Mouse (Mus musculus) adrenal gland, postnatal 25 days (tissue): ENCODE measurements at regions not wholly inside any gene's neighbourhood (a gene's known extent, or its start where the extent isn't known, plus 50 kb on each side); places are given as distances from the start of the nearest gene placed in this dataset.

ENCODE experiments used
- DNase-seq: peaks from one replicate; pipeline ENCODE4 v3.0.0; 2021; ENCODE audit warnings: mixed read lengths

DNA sequence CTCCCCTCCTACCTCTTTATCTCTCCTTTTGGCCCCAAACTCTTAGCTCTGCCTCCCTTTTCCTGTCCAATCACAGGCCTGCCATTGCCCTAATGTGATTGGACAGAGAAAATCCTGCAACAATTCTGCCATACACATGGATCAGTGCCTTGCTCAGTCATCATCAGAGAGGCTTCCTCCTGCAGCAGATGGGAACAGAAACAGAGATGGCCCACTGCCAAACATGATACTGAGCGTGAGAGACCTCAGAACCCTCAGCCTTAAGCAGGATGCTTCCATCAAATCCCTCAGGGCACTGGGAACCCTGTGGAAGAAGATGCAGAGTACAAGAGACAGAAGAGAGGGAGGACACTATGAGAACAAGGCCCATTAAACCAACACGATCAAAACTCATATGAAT, 62.8 kb upstream of the Cacna2d3 start:
- DNase-seq: no peak

DNA sequence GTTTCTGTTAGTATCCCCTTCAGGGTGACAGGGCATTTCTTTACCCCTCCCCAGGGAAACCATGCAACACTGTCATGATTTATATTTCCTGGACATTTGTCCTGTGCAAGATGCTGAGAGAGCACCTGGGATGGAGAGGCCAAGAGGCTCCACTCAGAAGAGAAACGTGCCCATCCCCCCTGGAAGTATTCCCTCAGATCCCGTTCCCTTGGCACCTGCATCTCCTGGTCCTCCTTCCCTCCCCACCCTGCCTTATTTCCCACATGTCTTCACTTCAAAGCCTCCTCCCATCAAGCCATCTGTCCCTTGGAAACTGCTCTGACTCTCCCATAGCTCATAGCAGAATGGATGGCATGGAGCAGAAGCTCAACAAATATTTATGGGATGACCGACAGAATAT, 64.8 kb upstream of the Cacna2d3 start:
- DNase-seq: no peak

DNA sequence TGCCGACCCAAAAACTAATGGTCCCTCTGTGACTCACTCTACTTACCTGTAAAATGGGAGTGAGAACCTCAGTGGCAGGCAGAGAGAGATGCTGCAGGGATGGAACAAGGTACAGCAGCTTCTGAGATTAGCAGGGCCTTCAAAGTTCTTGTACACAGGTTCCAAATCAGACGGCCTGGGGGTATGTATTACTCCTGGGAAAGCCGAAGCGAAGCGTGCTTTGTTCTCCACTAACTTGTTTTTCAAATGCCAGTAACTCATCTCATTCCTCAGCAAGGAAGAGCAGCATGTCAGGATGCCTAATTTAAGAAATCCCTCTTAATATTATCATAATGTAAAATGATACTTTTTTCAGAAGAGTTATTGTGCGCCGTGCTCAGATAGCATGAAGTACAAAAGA, 66.1 kb upstream of the Cacna2d3 start:
- DNase-seq: no peak

DNA sequence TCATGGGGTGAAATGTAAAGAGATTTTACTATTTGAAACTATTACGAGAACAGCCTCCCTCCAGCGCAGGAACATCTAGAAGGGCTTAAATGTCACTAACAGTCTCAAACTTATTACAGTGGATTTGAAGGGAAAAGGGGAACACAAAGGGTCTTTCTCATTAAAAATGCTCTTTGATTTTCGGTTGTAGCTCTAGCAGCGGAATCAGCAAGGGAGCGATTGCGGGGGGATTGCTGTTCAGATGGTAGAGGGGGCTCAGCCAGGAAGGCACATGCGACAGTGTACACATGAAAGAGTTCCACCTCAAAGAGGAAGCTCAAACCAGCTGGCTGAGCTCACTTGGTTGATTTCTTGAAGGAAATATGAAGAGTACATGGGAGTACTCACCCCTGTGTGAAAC, 66.7 kb upstream of the Cacna2d3 start:
- no peak for DNase-seq

DNA sequence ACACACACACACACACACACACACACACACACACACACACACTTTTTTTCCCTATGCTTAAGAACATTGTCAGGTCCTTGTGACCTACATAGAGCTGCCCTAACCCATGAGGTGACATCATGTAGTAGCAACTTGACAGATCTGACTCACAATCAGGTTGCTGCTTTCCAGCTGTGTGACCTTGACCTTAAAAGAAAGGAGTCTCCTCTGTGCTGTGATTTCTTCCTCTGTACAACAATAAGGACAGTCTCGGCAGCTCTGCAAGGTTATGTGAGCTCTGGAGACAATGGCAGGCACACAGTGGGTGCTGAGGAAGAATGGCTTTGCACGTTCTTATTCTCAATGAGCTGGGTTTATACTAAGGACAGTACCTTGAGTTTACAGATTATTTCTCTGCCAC, 73.7 kb upstream of the Cacna2d3 start:
- DNase-seq: no peak

DNA sequence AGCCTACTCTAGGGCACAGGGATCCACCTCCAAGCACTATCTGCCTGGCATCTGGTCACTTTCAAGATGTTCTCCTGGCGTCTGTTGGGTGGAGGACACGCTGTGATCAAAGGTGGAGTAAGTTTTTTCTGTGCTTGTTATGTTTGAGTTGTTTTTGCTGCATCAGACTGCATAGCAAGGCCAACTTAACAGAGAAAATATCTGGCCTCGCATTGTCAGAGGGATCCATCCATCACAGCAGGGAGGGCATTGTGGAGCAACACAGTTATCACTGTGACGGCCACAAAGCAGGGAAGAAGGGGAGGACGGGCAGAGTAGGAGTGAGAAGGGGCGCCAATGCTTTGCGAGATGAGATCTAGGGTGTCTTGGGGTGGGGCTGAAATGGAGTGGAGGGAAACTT, 74.7 kb upstream of the Cacna2d3 start:
- DNase-seq: no peak

DNA sequence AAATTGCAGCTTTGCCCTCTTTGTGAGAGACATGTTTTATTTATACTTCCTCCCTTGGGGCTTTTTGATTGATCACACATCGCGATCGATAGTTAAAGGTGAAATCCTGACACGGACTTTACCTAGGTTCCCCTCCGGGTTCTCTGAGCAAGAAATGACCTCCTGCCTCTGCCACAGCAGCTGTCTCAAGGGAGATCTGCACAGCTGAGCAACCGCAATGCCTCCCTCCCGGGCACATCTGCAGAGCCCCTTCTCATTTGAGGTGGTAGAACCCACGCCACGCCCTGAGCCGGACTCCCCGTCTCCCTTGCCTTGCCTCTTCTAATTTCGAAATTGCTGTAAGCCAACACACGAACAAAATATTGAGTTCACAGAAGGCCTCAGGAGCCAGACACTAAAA, 78.2 kb upstream of the Cacna2d3 start:
- DNase-seq: no peak

DNA sequence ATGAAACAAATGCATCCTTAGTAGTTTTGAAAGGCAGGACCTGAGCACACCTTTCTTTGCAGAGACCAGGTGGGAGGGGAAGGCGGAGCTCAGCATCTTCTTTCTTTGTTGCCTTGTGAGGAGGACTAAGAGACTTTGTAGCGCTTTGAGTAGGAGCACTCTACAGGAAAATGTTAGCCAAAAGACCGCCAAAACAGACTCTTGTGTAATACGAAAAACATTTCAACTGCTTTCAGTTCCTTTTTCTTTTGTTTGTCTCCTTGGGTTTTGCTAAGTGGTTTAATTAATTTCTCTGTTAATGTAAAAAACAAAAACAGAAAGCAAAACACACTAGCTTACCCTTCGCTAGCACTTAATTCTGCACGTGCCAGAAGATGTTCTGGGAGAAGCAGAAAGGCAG, 83.6 kb upstream of the Cacna2d3 start:
- DNase-seq: no peak

DNA sequence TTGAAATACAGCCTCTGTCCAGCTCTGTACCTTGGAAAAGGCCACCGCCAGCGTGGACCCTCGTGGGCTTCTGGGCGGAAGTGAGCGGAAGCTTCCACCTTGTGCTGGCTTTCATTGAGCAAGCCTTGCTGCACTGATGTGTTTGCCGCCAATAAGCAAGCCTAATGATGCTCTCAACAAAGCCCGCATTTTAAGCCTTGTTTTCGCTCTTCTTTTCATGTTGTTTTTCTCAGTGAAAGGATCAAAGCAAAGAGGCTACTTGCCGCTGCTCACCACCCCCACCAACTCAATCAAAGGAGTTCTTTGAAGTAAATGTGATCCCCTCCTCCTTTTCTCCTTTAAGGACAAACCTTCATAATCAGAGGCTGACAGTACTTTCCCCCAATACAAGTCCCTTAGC, 86.2 kb upstream of the Cacna2d3 start:
- DNase-seq: no peak

DNA sequence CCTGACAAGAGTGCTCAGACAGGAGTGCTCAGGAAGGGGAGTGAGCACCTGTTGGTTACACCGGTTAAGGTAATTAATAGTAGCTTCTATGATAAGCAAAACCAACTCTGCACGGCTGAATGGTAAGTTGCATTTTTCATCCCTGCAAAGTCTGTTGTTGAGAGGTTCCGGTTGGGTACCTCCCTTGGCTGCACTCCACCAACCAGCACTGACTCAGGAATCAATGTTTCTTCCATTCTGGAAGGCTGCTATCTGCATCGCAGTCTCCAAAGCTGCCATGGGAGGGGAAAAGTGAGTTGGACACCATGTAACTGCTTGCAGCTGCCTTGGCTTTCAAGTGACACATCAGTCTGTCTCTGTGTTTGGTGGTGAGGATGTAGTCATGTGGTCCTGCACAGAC, 93.0 kb upstream of the Cacna2d3 start:
- no peak for DNase-seq

DNA sequence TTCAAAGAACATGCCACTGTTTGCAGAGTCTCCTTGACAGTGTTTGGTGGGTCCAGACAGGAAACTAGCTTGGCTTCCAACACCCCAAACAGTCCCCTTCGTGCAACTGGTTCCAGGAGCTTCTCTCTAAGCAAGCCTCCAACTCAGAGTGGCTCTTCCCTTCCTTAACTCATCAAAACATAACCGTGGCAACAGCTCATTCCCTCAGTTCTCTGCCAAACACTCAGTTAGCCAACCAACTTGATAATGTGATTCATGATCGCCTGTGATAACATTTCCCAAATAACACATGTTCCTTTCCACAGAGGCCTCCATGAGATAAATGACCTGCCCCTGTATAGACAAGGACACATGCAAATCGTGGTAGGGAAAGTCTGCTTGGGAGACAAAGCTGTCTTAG, 95.9 kb upstream of the Cacna2d3 start:
- DNase-seq: no peak

DNA sequence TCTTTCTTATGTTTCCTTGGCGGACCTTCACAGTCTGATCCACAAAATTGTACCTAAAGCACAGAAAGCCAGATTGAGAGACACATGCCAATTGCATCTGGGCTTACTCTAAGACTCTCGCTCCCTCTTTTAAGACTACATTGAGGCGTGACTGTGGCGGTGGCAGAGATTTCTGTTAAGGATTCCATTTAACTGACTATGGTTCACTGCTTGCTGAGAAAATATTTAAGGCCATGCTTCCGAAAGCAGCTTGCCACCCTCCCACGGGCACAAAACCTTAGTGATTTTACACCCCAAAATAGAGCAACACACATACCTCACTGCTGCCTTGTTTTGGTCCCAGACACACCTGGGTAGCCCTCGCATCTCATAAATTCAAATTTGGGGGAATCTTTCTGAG, 96.6 kb upstream of the Cacna2d3 start:
- no peak for DNase-seq

DNA sequence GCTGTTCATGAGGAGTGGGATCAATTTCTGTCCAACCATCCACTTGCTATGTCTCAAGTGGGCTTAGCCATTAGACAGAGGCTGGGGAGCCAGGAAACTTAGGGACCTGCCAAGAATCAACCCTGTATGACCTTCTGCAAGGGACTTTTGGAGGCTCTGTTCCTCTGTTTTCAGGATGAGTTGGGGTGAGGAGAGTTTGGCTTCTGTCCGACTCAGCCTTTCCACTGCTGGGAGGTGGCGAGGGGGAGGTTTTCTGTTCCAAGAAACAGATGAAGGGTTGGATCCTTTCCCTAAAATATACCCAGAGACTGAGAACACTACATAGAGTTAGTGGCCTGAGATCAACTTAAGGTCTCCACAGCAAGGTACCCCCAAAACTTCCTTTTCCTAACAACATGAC, 97.1 kb upstream of the Cacna2d3 start:
- no peak for DNase-seq

DNA sequence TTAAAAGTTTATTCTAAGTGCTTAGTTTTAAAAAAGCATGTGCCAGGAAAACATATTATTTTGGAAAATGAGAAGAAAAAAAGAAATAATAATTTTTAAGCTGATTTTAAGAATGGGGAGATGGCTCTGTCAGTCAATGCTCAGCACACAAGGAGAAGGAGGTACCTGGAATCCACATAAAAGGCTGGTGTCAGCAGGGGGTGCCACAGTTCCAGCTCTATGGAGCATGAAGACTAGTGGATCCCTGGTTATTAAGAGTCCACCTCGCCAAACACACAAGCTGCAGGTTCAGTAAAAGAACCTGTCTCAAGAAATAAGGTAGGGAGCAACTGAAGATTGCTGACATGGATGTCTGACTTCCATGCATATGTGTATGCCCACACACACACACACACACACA, 115.4 kb upstream of the Cacna2d3 start:
- DNase-seq: peak; percentile 19

DNA sequence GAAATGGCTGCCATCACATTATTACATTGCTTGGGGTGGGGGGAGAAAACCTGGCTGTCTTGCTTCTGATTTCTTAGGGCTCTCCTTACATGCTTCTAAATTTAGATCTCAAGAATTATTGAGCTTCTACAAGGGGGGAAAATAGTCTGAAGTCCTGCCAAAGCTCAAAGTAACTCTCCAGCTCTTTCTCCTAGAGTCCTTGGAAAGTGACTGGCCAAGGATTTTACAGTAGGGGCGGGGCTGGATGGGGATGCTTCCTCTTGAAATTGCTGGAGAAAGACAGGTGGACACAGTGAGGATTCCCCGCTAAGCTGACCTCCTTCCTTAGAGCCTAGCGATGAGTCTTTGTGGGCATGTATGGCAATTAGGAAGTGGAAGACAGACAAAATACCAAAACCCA, 117.9 kb upstream of the Cacna2d3 start:
- no peak for DNase-seq

DNA sequence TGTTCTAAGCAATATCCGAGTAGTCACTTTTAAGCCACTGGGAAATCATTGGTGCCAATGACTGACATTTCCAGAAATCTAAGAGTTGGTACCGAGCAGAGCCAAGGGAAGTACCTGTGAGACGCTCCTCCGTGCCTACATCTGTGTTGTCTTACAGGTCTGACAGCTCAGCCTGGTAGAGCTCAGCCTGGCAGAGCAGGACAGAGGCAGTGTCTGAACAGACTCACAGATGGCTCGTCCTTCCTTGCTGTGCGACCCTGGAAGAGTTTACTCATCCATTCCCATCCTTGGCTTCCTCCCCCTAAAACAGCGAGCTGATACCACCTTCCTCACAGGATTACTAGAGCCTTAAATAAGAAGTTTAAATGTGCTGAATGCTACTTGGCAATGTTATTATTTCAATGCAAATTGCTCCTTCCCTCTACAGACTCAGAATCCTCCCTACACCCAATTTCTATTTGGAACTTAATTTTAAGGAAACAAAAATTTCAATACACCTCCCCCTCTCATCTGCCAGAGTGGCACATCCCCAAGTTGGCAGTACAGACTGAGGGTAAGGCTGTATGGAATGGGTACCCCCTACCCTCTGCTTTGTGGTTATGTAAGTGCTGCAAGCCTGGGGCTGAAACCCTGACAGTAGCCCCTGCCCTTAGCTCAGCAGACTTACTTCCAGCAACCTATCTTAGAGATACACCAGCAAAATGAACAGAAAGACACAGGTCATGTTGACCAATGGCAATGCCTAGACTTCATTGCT, 119.9 kb upstream of the Cacna2d3 start:
- DNase-seq: peak; percentile 9

DNA sequence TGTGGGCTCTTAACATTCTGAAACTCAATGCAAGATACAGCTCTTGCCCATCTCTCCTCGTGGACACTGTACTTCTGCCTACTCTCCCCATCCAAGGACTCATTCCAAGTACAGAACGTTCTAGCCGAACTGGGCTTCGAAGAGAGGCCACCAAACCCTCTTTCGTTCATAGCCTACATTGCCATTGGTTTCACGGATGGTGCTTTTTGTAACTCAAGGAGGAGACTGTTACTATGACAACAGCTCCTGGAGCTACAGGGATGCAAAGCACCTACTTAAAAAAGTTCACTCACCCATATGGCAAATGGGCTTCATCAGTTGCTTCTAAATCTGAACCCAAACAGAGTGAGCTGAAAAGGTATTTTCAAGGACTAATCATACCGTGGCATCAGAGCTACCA, 120.4 kb upstream of the Selenok start:
- DNase-seq: no peak

DNA sequence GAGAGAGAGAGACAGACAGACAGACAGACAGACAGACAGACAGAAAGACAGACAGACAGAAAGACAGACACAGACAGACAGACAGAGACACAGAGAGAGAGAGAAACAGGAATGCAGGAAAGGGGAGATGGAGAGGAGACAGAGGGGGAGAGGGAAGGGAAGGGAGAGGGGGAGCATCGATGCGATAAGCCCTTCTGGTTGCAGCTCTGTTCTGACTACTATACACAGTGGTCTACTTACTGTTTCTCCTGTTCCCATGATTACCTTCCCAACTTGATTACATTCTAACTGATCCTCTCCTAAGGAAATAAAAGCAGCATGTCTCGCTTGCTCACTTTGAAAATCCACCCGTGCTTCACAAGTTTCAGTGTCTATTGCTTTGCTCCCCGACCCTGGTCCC, 116.8 kb upstream of the Selenok start:
- DNase-seq: no peak

DNA sequence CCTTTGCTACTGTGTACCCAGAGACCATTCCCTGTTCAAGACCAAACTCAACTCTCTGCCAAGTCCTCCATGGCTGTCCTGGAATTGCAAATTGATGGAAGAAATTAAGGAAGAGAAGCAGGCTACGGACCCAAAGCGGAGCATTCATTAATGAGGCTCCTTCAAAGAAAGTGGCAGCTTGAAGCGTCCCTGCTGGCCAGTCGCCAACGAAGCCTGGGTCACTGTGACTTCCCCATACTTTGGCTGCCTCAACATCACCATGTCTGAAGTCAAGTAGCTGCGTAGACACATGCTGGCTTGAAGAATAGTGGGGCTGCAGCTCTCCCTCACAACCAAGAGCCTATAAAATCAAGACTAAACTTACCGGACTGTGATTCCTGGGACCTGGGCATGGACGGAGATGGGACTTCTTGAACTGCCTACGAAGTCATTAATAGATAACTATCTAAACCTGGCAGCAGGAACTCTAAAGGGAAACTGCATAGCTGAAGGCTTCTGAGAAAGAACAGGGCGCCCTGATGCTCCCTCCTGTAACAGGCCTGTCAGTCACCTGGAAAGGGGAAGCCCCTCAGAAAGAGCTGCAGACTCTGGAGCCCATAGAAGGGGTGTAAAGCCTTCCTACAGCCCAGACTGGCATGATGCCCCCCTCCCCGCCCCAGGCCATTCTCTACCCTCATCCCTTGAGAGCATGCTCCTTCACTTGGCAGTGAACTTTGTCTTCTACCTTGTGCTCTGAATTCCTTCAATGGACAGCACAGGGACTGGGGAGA, 116.0 kb upstream of the Selenok start:
- no peak for DNase-seq

DNA sequence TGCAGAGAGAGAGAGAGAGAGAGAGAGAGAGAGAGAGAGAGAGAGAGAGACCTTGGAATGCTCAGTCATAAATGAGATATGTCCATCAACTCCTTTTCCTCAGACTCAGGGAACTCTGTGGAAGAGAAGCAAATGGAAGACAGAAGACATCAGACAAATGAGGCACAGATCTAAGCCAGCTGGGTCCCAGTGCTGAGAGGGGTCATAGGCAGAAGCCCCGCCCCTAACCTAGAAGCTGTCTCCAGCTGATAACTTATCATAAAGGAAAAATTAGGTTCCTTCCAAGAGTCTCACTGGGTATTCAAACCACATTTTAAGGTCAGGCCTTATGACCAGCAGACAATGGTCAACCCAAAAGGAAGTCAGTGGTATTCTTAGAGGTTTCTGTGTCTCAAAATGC, 106.1 kb upstream of the Selenok start:
- DNase-seq: no peak

DNA sequence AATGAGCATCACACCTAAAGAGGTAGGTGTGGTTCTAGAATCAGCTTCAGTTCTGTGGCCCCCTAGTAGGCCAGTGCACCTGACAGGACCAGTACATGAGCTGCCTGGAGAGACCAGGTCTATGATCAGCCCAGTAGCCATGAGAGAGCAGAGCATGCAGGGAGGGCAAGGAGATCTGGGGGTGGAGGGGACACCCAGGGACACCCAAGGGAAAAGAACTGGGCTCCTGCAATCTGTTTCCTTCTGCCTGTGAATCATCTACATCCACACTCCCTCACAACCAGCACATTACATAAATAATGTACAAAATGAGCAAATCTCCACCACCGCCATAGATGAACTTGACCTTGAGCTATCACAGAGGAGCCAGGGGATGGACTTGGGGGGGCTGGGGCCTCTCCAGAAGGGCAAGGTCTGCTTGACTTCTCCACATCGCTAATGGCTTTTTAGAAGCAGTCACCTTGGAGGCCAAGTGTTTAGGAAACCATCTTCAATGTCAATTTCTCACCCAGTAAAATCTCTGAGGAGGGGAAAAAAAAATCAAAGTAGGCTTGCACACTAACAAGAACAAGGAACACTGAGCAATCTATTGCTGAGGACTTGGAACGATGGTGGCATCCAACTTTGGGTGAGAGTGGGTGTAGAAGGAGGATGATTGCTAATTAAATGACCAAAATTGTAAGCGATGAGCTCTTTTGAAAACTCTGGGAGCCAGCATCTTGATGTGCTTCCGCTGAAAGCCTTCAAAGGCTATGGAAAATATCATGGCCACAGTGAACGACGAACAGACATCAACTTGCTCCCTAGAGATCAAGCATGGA, 101.4 kb upstream of the Selenok start:
- DNase-seq: no peak

DNA sequence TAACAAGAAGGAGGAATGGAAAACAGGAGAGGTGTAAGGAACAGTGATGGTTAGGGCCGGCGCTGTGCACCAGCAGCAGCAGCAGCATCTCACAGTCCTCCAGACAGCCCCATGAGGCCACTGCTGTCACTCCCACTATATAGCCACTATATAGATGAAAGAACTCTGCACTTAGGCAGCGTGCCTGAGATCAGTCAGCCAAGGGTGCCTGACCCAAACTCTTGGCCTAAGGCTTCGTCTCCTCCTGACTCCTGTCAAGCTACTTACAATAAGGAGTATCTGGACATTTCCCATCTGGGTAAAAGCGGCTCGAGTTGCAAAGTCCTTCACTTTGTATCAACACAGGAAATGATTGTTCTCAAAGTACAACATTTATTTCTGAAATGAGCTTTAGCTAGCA, 100.8 kb upstream of the Selenok start:
- no peak for DNase-seq

DNA sequence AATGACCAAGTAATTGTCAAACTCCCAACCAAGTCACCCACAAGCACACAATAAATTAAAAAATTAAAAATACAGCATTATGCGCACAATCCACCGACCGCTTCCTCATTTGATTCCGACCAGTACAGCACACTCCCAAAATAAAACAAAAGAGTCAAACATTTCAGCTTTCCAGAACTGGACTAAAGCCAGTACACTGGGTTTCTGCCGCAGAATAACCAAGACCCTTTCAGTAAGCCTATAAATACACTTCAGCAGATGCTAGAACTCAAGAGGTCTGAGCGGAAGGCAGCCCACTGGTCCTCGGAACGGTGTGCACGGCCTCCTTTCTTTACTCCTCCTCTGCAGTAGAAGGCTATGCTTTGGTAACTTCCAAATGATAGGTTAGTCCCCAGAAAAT, 98.2 kb upstream of the Selenok start:
- no peak for DNase-seq
